Mouse (Mus musculus): Measurements from ENCODE around the gene Tfdp2. TPM values are rescaled to one million over a fixed set of nuclear protein-coding genes. Genes with fewer than 3 reads are reported as not detected.
"Not testable (repeated sequence)": the region's sequence is repeated elsewhere in the genome, so short reads cannot be mapped to it uniquely, and the experiment has no call there.

The Tfdp2 gene
- 81.4 and 97.0 TPM in 2 replicates for polyA plus RNA-seq (2016; fragmentation: Nextera tagmentation; extraction: Ambion mirVana)

- under 1% methylated on average over 81 of the region's 81 CpGs for WGBS
- H3K36me3 ChIP-seq, result no peaks in the 10 kb centered on the region
- DNase-seq (ENCODE audit: low spot score), result peak; percentile 96
These were observed at the start of gene Tfdp2 for GRCm38 (mm10) chr9:96195885-96196622. Gene Tfdp2, plus strand, starts transcription at chr9:96196275.

GRCm38 (mm10) chr9:96152801-96153200, 43.3 kb upstream of the Tfdp2 start:
- Histone ChIP-seq H3K9me3 (replicated peaks) (no peaks in the 10 kb centered on the region), H3K27ac (replicated peaks) (no peak overlapping the region), H3K4me1 (no peaks in the 10 kb centered on the region), H3K4me3 (no peak overlapping the region), H3K27me3 (ENCODE audit: low read depth, poor library complexity, severe bottlenecking) (no peaks in the 10 kb centered on the region), H3K36me3 (no peaks in the 10 kb centered on the region)
- WGBS, result 89% methylated on average over 7 of the region's 7 CpGs
- DNase-seq (ENCODE audit: low spot score), result no peak

More at GRCm38 (mm10) chr9:96195885-96196622, at the start of gene Tfdp2:
- H3K9me3 ChIP-seq (replicated peaks), result no peaks in the 10 kb centered on the region
- H3K27ac ChIP-seq (replicated peaks), result peak within 1 kb of the TSS; percentile 87
- H3K4me3 ChIP-seq, result peak within 1 kb of the TSS; percentile 95
- peaks cover 30% of the 10 kb centered on the region for H3K4me1 ChIP-seq
- H3K27me3 ChIP-seq (ENCODE audit: low read depth, poor library complexity, severe bottlenecking), result no peaks in the 10 kb centered on the region

- Histone ChIP-seq H3K4me1 (no peaks in the 10 kb centered on the region), H3K27me3 (ENCODE audit: low read depth, poor library complexity, severe bottlenecking) (no peaks in the 10 kb centered on the region), H3K36me3 (no peaks in the 10 kb centered on the region), H3K27ac (replicated peaks) (no peak overlapping the region), H3K4me3 (no peak overlapping the region), H3K9me3 (replicated peaks) (no peaks in the 10 kb centered on the region)
- WGBS, result 67% methylated on average over 4 of the region's 4 CpGs
- no peak for DNase-seq (ENCODE audit: low spot score)
These were observed 37.6 kb upstream of the Tfdp2 start for GRCm38 (mm10) chr9:96158431-96158830.

GRCm38 (mm10) chr9:96159047-96159446, 37.0 kb upstream of the Tfdp2 start:
- Histone ChIP-seq H3K27me3 (ENCODE audit: low read depth, poor library complexity, severe bottlenecking) (no peaks in the 10 kb centered on the region), H3K27ac (replicated peaks) (no peak overlapping the region), H3K4me3 (no peak overlapping the region), H3K9me3 (replicated peaks) (no peaks in the 10 kb centered on the region), H3K36me3 (no peaks in the 10 kb centered on the region), H3K4me1 (no peaks in the 10 kb centered on the region)
- 71% methylated on average over 3 of the region's 3 CpGs for WGBS
- DNase-seq (ENCODE audit: low spot score), result no peak

GRCm38 (mm10) chr9:96160767-96161166, 35.3 kb upstream of the Tfdp2 start:
- Histone ChIP-seq H3K9me3 (replicated peaks) (no peaks in the 10 kb centered on the region), H3K27me3 (ENCODE audit: low read depth, poor library complexity, severe bottlenecking) (no peaks in the 10 kb centered on the region), H3K4me3 (no peak overlapping the region), H3K36me3 (no peaks in the 10 kb centered on the region), H3K4me1 (no peaks in the 10 kb centered on the region), H3K27ac (replicated peaks) (no peak overlapping the region)
- DNase-seq (ENCODE audit: low spot score), result no peak
- WGBS, result 91% methylated on average over 3 of the region's 3 CpGs

- Histone ChIP-seq H3K9me3 (replicated peaks) (no peaks in the 10 kb centered on the region), H3K4me1 (peaks cover 7% of the 10 kb centered on the region; the same call in 1 of the 2 replicates), H3K27me3 (ENCODE audit: low read depth, poor library complexity, severe bottlenecking) (no peaks in the 10 kb centered on the region), H3K36me3 (no peaks in the 10 kb centered on the region), H3K27ac (replicated peaks) (no peak overlapping the region), H3K4me3 (no peak overlapping the region)
- DNase-seq (ENCODE audit: low spot score), result no peak
- WGBS, result 90% methylated on average over 5 of the region's 5 CpGs
These were observed 33.7 kb upstream of the Tfdp2 start for GRCm38 (mm10) chr9:96162421-96162820.

GRCm38 (mm10) chr9:96163443-96163842, 32.6 kb upstream of the Tfdp2 start:
- H3K9me3 ChIP-seq (replicated peaks), result no peaks in the 10 kb centered on the region
- no peak overlapping the region for H3K27ac ChIP-seq (replicated peaks)
- peaks cover 7% of the 10 kb centered on the region; the same call in 1 of the 2 replicates for H3K4me1 ChIP-seq
- DNase-seq (ENCODE audit: low spot score), result no peak
- H3K27me3 ChIP-seq (ENCODE audit: low read depth, poor library complexity, severe bottlenecking), result no peaks in the 10 kb centered on the region
- H3K4me3 ChIP-seq, result no peak overlapping the region
- no peaks in the 10 kb centered on the region for H3K36me3 ChIP-seq
- WGBS, result 95% methylated on average over 7 of the region's 7 CpGs

- not testable (repeated sequence) for H3K36me3 ChIP-seq
- 98% methylated on average over 15 of the region's 15 CpGs for WGBS
These were observed 32.1 kb upstream of the Tfdp2 start for GRCm38 (mm10) chr9:96163983-96164382.

GRCm38 (mm10) chr9:96167168-96167585, 28.9 kb upstream of the Tfdp2 start:
- Histone ChIP-seq H3K9me3 (replicated peaks) (no peaks in the 10 kb centered on the region), H3K27me3 (ENCODE audit: low read depth, poor library complexity, severe bottlenecking) (no peaks in the 10 kb centered on the region), H3K4me1 (peaks cover 7% of the 10 kb centered on the region; the same call in 1 of the 2 replicates), H3K36me3 (no peaks in the 10 kb centered on the region), H3K4me3 (no peak overlapping the region), H3K27ac (replicated peaks) (peak overlapping the region; percentile 73)
- DNase-seq (ENCODE audit: low spot score), result peak; percentile 90
- WGBS, result 24% methylated on average over 5 of the region's 5 CpGs

More at GRCm38 (mm10) chr9:96163983-96164382, 32.1 kb upstream of the Tfdp2 start:
- not testable (repeated sequence) for H3K9me3 ChIP-seq (replicated peaks); H3K4me3 ChIP-seq; H3K27me3 ChIP-seq (ENCODE audit: low read depth, poor library complexity, severe bottlenecking); H3K27ac ChIP-seq (replicated peaks); H3K4me1 ChIP-seq; DNase-seq (ENCODE audit: low spot score)

GRCm38 (mm10) chr9:96170600-96170999, 25.5 kb upstream of the Tfdp2 start:
- Histone ChIP-seq H3K9me3 (replicated peaks) (0 out of 2 replicates have a peak, but pooled peaks cover 3% of the 10 kb centered on the region), H3K27ac (replicated peaks) (no peak overlapping the region), H3K4me3 (no peak overlapping the region), H3K27me3 (ENCODE audit: low read depth, poor library complexity, severe bottlenecking) (no peaks in the 10 kb centered on the region), H3K4me1 (peaks cover 7% of the 10 kb centered on the region; the same call in 1 of the 2 replicates), H3K36me3 (no peaks in the 10 kb centered on the region)
- DNase-seq (ENCODE audit: low spot score), result no peak
- WGBS, result 82% methylated on average over 3 of the region's 3 CpGs

- no peaks in the 10 kb centered on the region for H3K27me3 ChIP-seq (ENCODE audit: low read depth, poor library complexity, severe bottlenecking)
- H3K4me3 ChIP-seq, result no peak overlapping the region
- no peak overlapping the region for H3K27ac ChIP-seq (replicated peaks)
- H3K4me1 ChIP-seq, result peaks cover 3% of the 10 kb centered on the region; the same call in 1 of the 2 replicates
- H3K9me3 ChIP-seq (replicated peaks), result no peaks in the 10 kb centered on the region
- no peak for DNase-seq (ENCODE audit: low spot score)
- 87% methylated on average over 4 of the region's 4 CpGs for WGBS
- no peaks in the 10 kb centered on the region for H3K36me3 ChIP-seq
These were observed 11.2 kb upstream of the Tfdp2 start for GRCm38 (mm10) chr9:96184909-96185308.

- H3K27me3 ChIP-seq (ENCODE audit: low read depth, poor library complexity, severe bottlenecking), result no peaks in the 10 kb centered on the region
- H3K4me3 ChIP-seq, result no peak overlapping the region
- no peaks in the 10 kb centered on the region for H3K36me3 ChIP-seq
- no peak overlapping the region for H3K27ac ChIP-seq (replicated peaks)
- 74% methylated on average over 7 of the region's 7 CpGs for WGBS
- H3K9me3 ChIP-seq (replicated peaks), result no peaks in the 10 kb centered on the region
- H3K4me1 ChIP-seq, result peaks cover 3% of the 10 kb centered on the region; the same call in 1 of the 2 replicates
- no peak for DNase-seq (ENCODE audit: low spot score)
These were observed 9.4 kb upstream of the Tfdp2 start for GRCm38 (mm10) chr9:96186701-96187100.

- H3K27me3 ChIP-seq (ENCODE audit: low read depth, poor library complexity, severe bottlenecking), result no peaks in the 10 kb centered on the region
- H3K27ac ChIP-seq (replicated peaks), result peak overlapping the region; percentile 87
- H3K4me3 ChIP-seq, result peak overlapping the region; percentile 95
- no peaks in the 10 kb centered on the region for H3K9me3 ChIP-seq (replicated peaks)
- peak; percentile 56 for DNase-seq (ENCODE audit: low spot score)
- WGBS, result under 1% methylated on average over 20 of the region's 20 CpGs
- H3K36me3 ChIP-seq, result no peaks in the 10 kb centered on the region
- peaks cover 30% of the 10 kb centered on the region for H3K4me1 ChIP-seq
These were observed 634 bp downstream of the Tfdp2 start for GRCm38 (mm10) chr9:96196636-96197181.

Data from midbrain, embryonic 10.5 days (tissue).